In genomic region chr5:136987138-136987933, GRCm38 (mm10) we compare ENCODE assay signal across 8 mouse cellular contexts. TPM values are rescaled to one million over a fixed set of nuclear protein-coding genes. Genes with fewer than 3 reads are reported as not detected.
DNase-seq lines count a peak whose midpoint lies in the region; ATAC-seq lines count a peak whose summit lies in the region.

No protein-coding gene starts in this region.

- peaks cover 42% of the 10 kb centered on the region for H3K36me3 ChIP-seq in hindbrain, embryonic 14.5 days (replicated peaks; ENCODE audit: control insufficient read depth, insufficient read depth)

- WGBS in hindbrain, embryonic 14.5 days = under 1% methylated on average over 63 of the region's 67 CpGs

- peak; percentile 49 for ATAC-seq in hindbrain, embryonic 14.5 days (ENCODE audit: low FRiP score)

- peaks cover 14% of the 10 kb centered on the region for H3K4me1 ChIP-seq in hindbrain, embryonic 14.5 days (replicated peaks; ENCODE audit: control insufficient read depth, insufficient read depth, low read length)

- peak overlapping the region; percentile 79 for H3K4me2 ChIP-seq in hindbrain, embryonic 14.5 days (replicated peaks)

- H3K9ac ChIP-seq in hindbrain, embryonic 14.5 days = peak overlapping the region; percentile 98

- peak overlapping the region; percentile 88 for H3K4me3 ChIP-seq in hindbrain, embryonic 14.5 days (replicated peaks; ENCODE audit: low read length)

- H3K27me3 ChIP-seq in hindbrain, embryonic 14.5 days (ENCODE audit: control insufficient read depth, insufficient read depth, low read length) = no peaks in the 10 kb centered on the region

- peak; percentile 34 for DNase-seq in T-cell, adult 2 months (ENCODE audit: low spot score)
- DNase-seq in cerebellum, postnatal 25 days = peak; percentile 84 to 87
- peak; percentile 71 to 74 for DNase-seq in frontal cortex, postnatal 25 days (ENCODE audit: low spot score in 2 of 2)
- peak; percentile 63 for DNase-seq in hindbrain, embryonic 14.5 days (ENCODE audit: low spot score)
- DNase-seq in layer of hippocampus, postnatal 36 days = peak; percentile 80 to 85
- DNase-seq in lung, postnatal 25 days (ENCODE audit: low spot score) = peak; percentile 79
- DNase-seq in right cerebral cortex, adult 18-20 months = peak; percentile 79
- peak; percentile 80 for DNase-seq in urinary bladder, postnatal 14 days (ENCODE audit: low spot score)

- H3K9me3 ChIP-seq in hindbrain, embryonic 14.5 days (ENCODE audit: control insufficient read depth, low read length) = no peaks in the 10 kb centered on the region

- peak overlapping the region; percentile 95 for H3K27ac ChIP-seq in hindbrain, embryonic 14.5 days

RNA-seq across cellular contexts. Expression of gene Znhit1, which starts 0.5 kb away (rescaled TPM):
- polyA plus RNA-seq in hindbrain, embryonic 14.5 days (2014; fragmentation: Nextera tagmentation; extraction: Ambion mirVana) = 116 and 121 TPM in 2 replicates
- 10 to 100 TPM; 82.4 to 85.2 TPM for total RNA-seq in layer of hippocampus, postnatal 36 days (2021)

RNA-seq across cellular contexts. Expression of gene Plod3, which starts 0.5 kb away (rescaled TPM):
- 30.1 and 30.7 TPM in 2 replicates for polyA plus RNA-seq in hindbrain, embryonic 14.5 days (2014; fragmentation: Nextera tagmentation; extraction: Ambion mirVana)
- 10 to 100 TPM; 39.2 to 41.0 TPM for total RNA-seq in layer of hippocampus, postnatal 36 days (2021)

RNA-seq across cellular contexts. Expression of gene Cldn15, which starts 20.9 kb away (rescaled TPM):
- 0.13 TPM in 1 of 2 replicates, not detected in the other for polyA plus RNA-seq in hindbrain, embryonic 14.5 days (2014; fragmentation: Nextera tagmentation; extraction: Ambion mirVana)
- under 1 TPM in 1 of 2 experiments, not detected in 1; 0.20 TPM for total RNA-seq in layer of hippocampus, postnatal 36 days (2021)

RNA-seq across cellular contexts. Expression of gene Fis1, which starts 34.3 kb away (rescaled TPM):
- 391 and 425 TPM in 2 replicates for polyA plus RNA-seq in hindbrain, embryonic 14.5 days (2014; fragmentation: Nextera tagmentation; extraction: Ambion mirVana)
- total RNA-seq in layer of hippocampus, postnatal 36 days (2021) = 100 to 1,000 TPM; 222 to 225 TPM

RNA-seq across cellular contexts. Expression of gene Vgf, which starts 38.9 kb away (rescaled TPM):
- 7.0 and 9.7 TPM in 2 replicates for polyA plus RNA-seq in hindbrain, embryonic 14.5 days (2014; fragmentation: Nextera tagmentation; extraction: Ambion mirVana)
- 100 to 1,000 TPM; 185 to 237 TPM for total RNA-seq in layer of hippocampus, postnatal 36 days (2021)

Comparison
In these comparisons a context has a peak if more than half of its experiments do, and no peak if none do; other contexts are left out.
1. Peak in every context shown above with its lines: DNase-seq, ATAC-seq, H3K4me3 ChIP-seq and H3K27ac ChIP-seq.
2. DNase-seq: peak in every context shown above with its lines; median percentile 86 in cerebellum, postnatal 25 days; 82 in layer of hippocampus, postnatal 36 days; 80 in urinary bladder, postnatal 14 days; 79 in lung, postnatal 25 days; 79 in right cerebral cortex, adult 18-20 months; 72 in frontal cortex, postnatal 25 days; 63 in hindbrain, embryonic 14.5 days; 34 in T-cell, adult 2 months.